Mouse (Mus musculus) frontal cortex, postnatal 10 days (tissue): ENCODE results near the gene Acnat1.
"Not testable (repeated sequence)": the region's sequence is repeated elsewhere in the genome, so short reads cannot be mapped to it uniquely, and the experiment has no call there.

Experiments used
- DNase-seq, 2 experiments: peaks; one replicate each; pipeline ENCODE4 v3.0.0; 2022; ENCODE audit warnings: low spot score in 2 of 2, mixed read lengths in 1 of 2

The Acnat1 gene

GRCm38 (mm10) chr4:49456171-49456570 is 17.5 kb downstream of the Acnat1 start:
- DNase-seq: no peak

GRCm38 (mm10) chr4:49451848-49452551 is 21.7 kb downstream of the Acnat1 start:
- no peak for DNase-seq

GRCm38 (mm10) chr4:49451133-49451847 is 22.4 kb downstream of the Acnat1 start:
- not testable (repeated sequence) for DNase-seq

- not testable (repeated sequence) for DNase-seq
These were observed 36.7 kb downstream of the Acnat1 start for GRCm38 (mm10) chr4:49436968-49437367.

- not testable (repeated sequence) for DNase-seq
These were observed 63.6 kb downstream of the Acnat1 start for GRCm38 (mm10) chr4:49410151-49410550.

GRCm38 (mm10) chr4:49407957-49408356 is 65.8 kb downstream of the Acnat1 start, which contains the start of gene Acnat2:
Acnat2 (minus strand) TSS chr4:49408151.
- DNase-seq: not testable (repeated sequence)
